Mouse (Mus musculus): ENCODE results near the gene Myt1.

- no peak for TF ChIP-seq CTCF (IDR thresholded peaks at IDR 0.05)
- no peak for TF ChIP-seq EP300 (IDR thresholded peaks at IDR 0.05)
These were observed 49.4 kb upstream of the Myt1 start for GRCm38 (mm10) chr2:181713749-181714148.

All from lung, postnatal 0 days (tissue).